Mouse (Mus musculus): ENCODE results near the gene Obsl1. TPM values are rescaled to one million over a fixed set of nuclear protein-coding genes. Genes with fewer than 3 reads are reported as not detected.

Obsl1 gene
- total RNA-seq, 2 experiments from 2014 or later: 26.6 to 29.6 TPM

- no peak for DNase-seq (ENCODE audit: low spot score in 2 of 2)
These were observed 49.3 kb downstream of the Obsl1 start for GRCm38 (mm10) chr1:75456746-75457564.

- DNase-seq (ENCODE audit: low spot score in 2 of 2): no peak
These were observed 50.3 kb downstream of the Obsl1 start for GRCm38 (mm10) chr1:75455948-75456347.

GRCm38 (mm10) chr1:75455433-75455832, 50.8 kb downstream of the Obsl1 start:
- DNase-seq (ENCODE audit: low spot score in 2 of 2): no peak

GRCm38 (mm10) chr1:75451900-75452299, 54.4 kb downstream of the Obsl1 start:
- DNase-seq (ENCODE audit: low spot score in 2 of 2): no peak

- DNase-seq (ENCODE audit: low spot score in 2 of 2): no peak
These were observed 55.8 kb downstream of the Obsl1 start, which contains the start of gene Asic4 for GRCm38 (mm10) chr1:75450314-75451005. Asic4 (plus strand) TSS chr1:75450436.

GRCm38 (mm10) chr1:75449377-75450135, 56.7 kb downstream of the Obsl1 start:
- no peak for DNase-seq (ENCODE audit: low spot score in 2 of 2)

- no peak for DNase-seq (ENCODE audit: low spot score in 2 of 2)
These were observed 57.3 kb downstream of the Obsl1 start for GRCm38 (mm10) chr1:75448937-75449336.

- no peak for DNase-seq (ENCODE audit: low spot score in 2 of 2)
These were observed 58.2 kb downstream of the Obsl1 start for GRCm38 (mm10) chr1:75448052-75448431.

- DNase-seq (ENCODE audit: low spot score in 2 of 2): no peak
These were observed 58.8 kb downstream of the Obsl1 start for GRCm38 (mm10) chr1:75447265-75448051.

- DNase-seq (ENCODE audit: low spot score in 2 of 2): no peak
These were observed 59.6 kb downstream of the Obsl1 start for GRCm38 (mm10) chr1:75446656-75447055.

GRCm38 (mm10) chr1:75445751-75446611, 60.3 kb downstream of the Obsl1 start:
- DNase-seq (ENCODE audit: low spot score in 2 of 2): peak; percentile 75 to 78

- DNase-seq (ENCODE audit: low spot score in 2 of 2): peak; percentile 45 to 75
These were observed 61.0 kb downstream of the Obsl1 start for GRCm38 (mm10) chr1:75445141-75445701.

- DNase-seq (ENCODE audit: low spot score in 2 of 2): no peak
These were observed 62.0 kb downstream of the Obsl1 start for GRCm38 (mm10) chr1:75444208-75444607.

GRCm38 (mm10) chr1:75443247-75444024, 62.8 kb downstream of the Obsl1 start:
- DNase-seq (ENCODE audit: low spot score in 2 of 2): no peak

GRCm38 (mm10) chr1:75442811-75443210, 63.4 kb downstream of the Obsl1 start:
- no peak for DNase-seq (ENCODE audit: low spot score in 2 of 2)

GRCm38 (mm10) chr1:75442171-75442570, 64.1 kb downstream of the Obsl1 start:
- no peak for DNase-seq (ENCODE audit: low spot score in 2 of 2)

- DNase-seq (ENCODE audit: low spot score in 2 of 2): no peak
These were observed 64.7 kb downstream of the Obsl1 start for GRCm38 (mm10) chr1:75441471-75441996.

- DNase-seq (ENCODE audit: low spot score in 2 of 2): no peak
These were observed 65.6 kb downstream of the Obsl1 start for GRCm38 (mm10) chr1:75440661-75441060.
